Comparison of ENCODE assay signal across 25 mouse cellular contexts in the genomic region with DNA sequence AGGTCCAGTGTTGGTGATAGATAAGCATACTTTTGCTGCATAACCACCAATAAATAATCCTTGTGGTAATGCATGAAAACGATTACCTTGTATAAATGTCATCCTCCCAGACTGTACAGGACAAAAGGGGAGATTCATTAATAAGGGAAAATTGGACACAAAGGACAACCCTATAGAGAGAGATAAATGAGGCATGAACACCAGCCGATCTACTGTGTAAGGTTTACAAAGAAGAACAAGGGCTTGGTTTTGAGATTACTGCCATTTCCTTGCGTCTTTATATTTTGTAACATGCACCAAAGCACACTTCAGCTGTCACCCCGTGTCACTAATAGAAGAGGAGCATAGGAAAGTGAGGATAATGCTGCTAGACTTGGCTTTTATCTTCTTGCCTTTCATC.
"Had no signal": no experiment of that assay in that cellular context is flagged by ENCODE, and none has a peak within 500 bp of the region (broad histone marks: within the 10 kb centered on the region; RNA-seq: fewer than 3 reads in every experiment).

No protein-coding gene starts in this region.

- H3K36me3 ChIP-seq: heart, embryonic 10.5 days; heart, embryonic 12.5 days; hindbrain, embryonic 10.5 days; hindbrain, embryonic 12.5 days; intestine, embryonic 15.5 days; limb, embryonic 10.5 days; limb, embryonic 12.5 days had no signal

- H3K27me3 ChIP-seq: heart, embryonic 12.5 days; hindbrain, embryonic 12.5 days; intestine, embryonic 15.5 days had no signal

- ATAC-seq: hindbrain, embryonic 16.5 days; inflammation-experienced regulatory T-cells, adult 6 months; intestine, embryonic 15.5 days; intestine, postnatal 0 days had no signal

- H3K4me1 ChIP-seq: heart, embryonic 10.5 days; heart, embryonic 12.5 days; hindbrain, embryonic 10.5 days; hindbrain, embryonic 12.5 days; intestine, embryonic 15.5 days; limb, embryonic 10.5 days had no signal

- H3K4me2 ChIP-seq: heart, embryonic 12.5 days; hindbrain, embryonic 12.5 days; hindbrain, embryonic 14.5 days; intestine, embryonic 15.5 days; limb, embryonic 12.5 days had no signal

- H3K9ac ChIP-seq: heart, embryonic 12.5 days; hindbrain, embryonic 12.5 days; hindbrain, embryonic 14.5 days; intestine, embryonic 15.5 days; limb, embryonic 12.5 days had no signal

- H3K9me3 ChIP-seq: heart, embryonic 10.5 days; heart, embryonic 12.5 days; hindbrain, embryonic 10.5 days; hindbrain, embryonic 12.5 days; intestine, embryonic 15.5 days; limb, embryonic 10.5 days; limb, embryonic 12.5 days had no signal

- H3K4me3 ChIP-seq: gastrocnemius, adult 2 months; heart, embryonic 10.5 days; heart, embryonic 12.5 days; hindbrain, embryonic 10.5 days; hindbrain, embryonic 12.5 days; intestine, embryonic 15.5 days; layer of hippocampus, adult 2 months; left cerebral cortex, adult 2 months; limb, embryonic 10.5 days; limb, embryonic 12.5 days had no signal

- DNase-seq: gastrocnemius, adult 2 months; gastrocnemius, postnatal 10 days; gastrocnemius, postnatal 25 days; heart, adult 18-20 months; heart, postnatal 10 days; heart, postnatal 4 days; kidney, adult 18-20 months; kidney, adult 8-10 months; kidney, postnatal 10 days; kidney, postnatal 25 days; kidney, postnatal 4 days; liver had no signal

- H3K27ac ChIP-seq: gastrocnemius, adult 2 months; heart, embryonic 10.5 days; hindbrain, embryonic 10.5 days; hindbrain, embryonic 12.5 days; hindbrain, embryonic 14.5 days; intestine, embryonic 15.5 days; layer of hippocampus, adult 2 months; left cerebral cortex, adult 2 months; limb, embryonic 10.5 days; limb, embryonic 12.5 days had no signal
